Mouse (Mus musculus) heart, postnatal 14 days (tissue): ENCODE data around the gene Gm5108. TPM values are rescaled to one million over a fixed set of nuclear protein-coding genes. Genes with fewer than 3 reads are reported as not detected.

Experiments used
- DNase-seq, 2 experiments: peaks; one replicate each; pipeline ENCODE4 v3.0.0; 2021 to 2022
- intact Hi-C: fragments of 180-260 bp; cut with DNase I; formaldehyde crosslinking; loops from one replicate; pipeline ENCODE4 v1.15.1; 2025
- long read RNA-seq, 2 experiments: library from polyadenylated mRNA; stranded (forward); transcript quantifications; one replicate each; pipeline ENCODE4 v2.0.0; 2021
- total RNA-seq, 2 experiments: library from RNA; stranded (reverse); gene quantifications; 2 replicates each; pipeline ENCODE4 v1.2.3; 2021

The Gm5108 gene
- total RNA-seq = not detected
- long read RNA-seq, experiment 1 = 0 reads
- long read RNA-seq, experiment 2 = 0 reads

- no peak for DNase-seq
- intact Hi-C loops = loop anchor here (10.0 kb wide), 1 partner anchor 187 kb away; no protein-coding TSS in a partner anchor
These were observed at the start of gene Gm5108 for GRCm38 (mm10) chr5:67941369-67941768. Gene Gm5108, plus strand, starts transcription at chr5:67941669.

- intact Hi-C loops = no loop called here
- no peak for DNase-seq
These were observed 42.5 kb upstream of the Gm5108 start for GRCm38 (mm10) chr5:67898921-67899320.

- DNase-seq = no peak
These were observed 36.9 kb upstream of the Gm5108 start for GRCm38 (mm10) chr5:67904555-67904954.

GRCm38 (mm10) chr5:67930584-67930983 is 10.9 kb upstream of the Gm5108 start:
- intact Hi-C loops = no loop called here
- DNase-seq = no peak

More at GRCm38 (mm10) chr5:67904555-67904954, 36.9 kb upstream of the Gm5108 start:
- intact Hi-C loops = no loop called here

- intact Hi-C loops = no loop called here
- no peak for DNase-seq
These were observed 9.8 kb upstream of the Gm5108 start for GRCm38 (mm10) chr5:67931623-67932022.

- intact Hi-C loops = loop anchor here (10.0 kb wide), 1 partner anchor 188 kb away; no protein-coding TSS in a partner anchor
- DNase-seq = no peak
These were observed 1.7 kb downstream of the Gm5108 start for GRCm38 (mm10) chr5:67943199-67943598.

- intact Hi-C loops = loop anchor here (10.0 kb wide), 1 partner anchor 189 kb away; no protein-coding TSS in a partner anchor
- DNase-seq = no peak
These were observed 2.8 kb downstream of the Gm5108 start for GRCm38 (mm10) chr5:67944074-67944785.

- intact Hi-C loops = loop anchor here (10.0 kb wide), 1 partner anchor 192 kb away; no protein-coding TSS in a partner anchor
- no peak for DNase-seq
These were observed 4.9 kb downstream of the Gm5108 start, which contains the start of gene Gm21905 for GRCm38 (mm10) chr5:67946321-67946720. Gene Gm21905, minus strand, starts transcription at chr5:67946421.

- intact Hi-C loops = loop anchor here (10.0 kb wide), 1 partner anchor 192 kb away; no protein-coding TSS in a partner anchor
- DNase-seq = no peak
These were observed 5.5 kb downstream of the Gm5108 start for GRCm38 (mm10) chr5:67947006-67947405.

GRCm38 (mm10) chr5:67948074-67948473 is 6.6 kb downstream of the Gm5108 start:
- intact Hi-C loops = loop anchor here (10.0 kb wide), 1 partner anchor 193 kb away; no protein-coding TSS in a partner anchor
- DNase-seq = no peak

- no peak for DNase-seq
- intact Hi-C loops = loop anchor here (5.0 kb wide), 1 partner anchor 48 kb away; no protein-coding TSS in a partner anchor
These were observed 12.6 kb downstream of the Gm5108 start for GRCm38 (mm10) chr5:67954097-67954496.

- no peak for DNase-seq
- intact Hi-C loops = no loop called here
These were observed 14.0 kb downstream of the Gm5108 start for GRCm38 (mm10) chr5:67955486-67955885.

GRCm38 (mm10) chr5:67961708-67962629 is 20.5 kb downstream of the Gm5108 start:
- intact Hi-C loops = no loop called here
- no peak for DNase-seq

- no peak for DNase-seq
- intact Hi-C loops = no loop called here
These were observed 28.1 kb downstream of the Gm5108 start for GRCm38 (mm10) chr5:67969536-67969935.

GRCm38 (mm10) chr5:67981946-67982526 is 40.6 kb downstream of the Gm5108 start:
- DNase-seq = no peak
- intact Hi-C loops = no loop called here

GRCm38 (mm10) chr5:67990426-67990825 is 49.0 kb downstream of the Gm5108 start:
- intact Hi-C loops = no loop called here
- no peak for DNase-seq

- intact Hi-C loops = loop anchor here (5.0 kb wide), 1 partner anchor 50 kb away; no protein-coding TSS in a partner anchor
- no peak for DNase-seq
These were observed 61.1 kb downstream of the Gm5108 start for GRCm38 (mm10) chr5:68002611-68003010.

- intact Hi-C loops = loop anchor here (5.0 kb wide), 1 partner anchor 52 kb away; no protein-coding TSS in a partner anchor
- DNase-seq = no peak
These were observed 62.4 kb downstream of the Gm5108 start for GRCm38 (mm10) chr5:68003904-68004303.

GRCm38 (mm10) chr5:68004419-68004818 is 63.0 kb downstream of the Gm5108 start:
- intact Hi-C loops = loop anchor here (5.0 kb wide), 1 partner anchor 52 kb away; no protein-coding TSS in a partner anchor
- DNase-seq = no peak

GRCm38 (mm10) chr5:68007074-68007473 is 65.6 kb downstream of the Gm5108 start:
- no peak for DNase-seq
- intact Hi-C loops = no loop called here
